Mouse (Mus musculus) bone marrow macrophage, adult 2 months (primary cell): ENCODE results near the gene Kat6b.

Experiments
- CTCF ChIP-seq: IDR thresholded peaks from 2 replicates; pipeline ENCODE4 v1.5.1; 2012; ENCODE audit warnings: low read depth, mild to moderate bottlenecking, low read length, moderate library complexity
- POLR2A ChIP-seq: IDR thresholded peaks from 2 replicates; pipeline ENCODE4 v1.6.1; 2012; ENCODE audit warnings: mild to moderate bottlenecking, low read depth, low read length, borderline replicate concordance

DNA sequence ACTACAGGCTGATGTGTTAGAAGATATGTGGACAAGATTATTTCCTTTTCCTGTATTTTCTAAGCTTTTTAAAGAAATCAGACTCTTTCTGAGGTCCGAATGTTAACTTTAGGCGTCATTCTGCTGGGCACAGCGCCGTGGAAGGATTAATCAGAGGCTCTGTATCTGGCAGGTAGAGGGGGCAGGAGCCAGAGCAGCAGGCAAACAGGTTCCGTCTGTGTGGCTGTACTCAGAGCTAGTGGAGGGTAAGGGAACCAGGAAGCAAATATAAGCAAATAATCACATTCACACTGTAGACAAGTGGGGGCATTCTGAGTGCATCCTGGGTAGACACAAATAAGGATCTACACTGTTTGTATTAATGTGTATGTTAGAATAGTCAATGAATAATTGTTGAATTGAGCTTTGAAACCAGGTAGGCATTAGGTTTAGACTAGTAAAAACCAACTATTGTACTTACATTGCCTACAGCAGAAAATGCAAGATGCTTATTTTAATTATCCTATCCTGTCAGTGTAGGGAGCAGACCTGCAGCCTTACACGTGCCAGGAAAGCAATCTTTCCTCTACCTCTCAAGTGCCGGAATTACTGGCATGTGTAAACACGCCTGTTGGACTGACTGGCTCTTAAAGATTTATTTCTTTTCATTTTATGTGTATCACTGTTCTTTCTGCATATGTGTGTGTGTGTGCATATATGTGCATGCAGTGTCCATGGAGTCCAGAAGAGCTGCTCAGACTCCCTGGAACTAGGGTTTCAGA lies 104.4 kb downstream of the Kat6b start:
- no peak for TF ChIP-seq POLR2A
- no peak for TF ChIP-seq CTCF
